ENCODE assay signal across 14 mouse cellular contexts in genomic region chr5:16973206-16973896, GRCm38 (mm10).
DNase-seq lines count a peak whose midpoint lies in the region; ATAC-seq lines count a peak whose summit lies in the region.
"Had no signal": no experiment of that assay in that cellular context is flagged by ENCODE, and none has a peak within 500 bp of the region (broad histone marks: within the 10 kb centered on the region; RNA-seq: fewer than 3 reads in every experiment).

No protein-coding gene starts in this region.

- no peak for ATAC-seq in kidney, embryonic 14.5 days (ENCODE audit: low FRiP score, low TSS enrichment)
- 0 out of 2 replicates have a peak, but pooled peaks have one; percentile 31 for ATAC-seq in monocyte, adult 5-6 weeks (replicated peaks; ENCODE audit: insufficient number of reproducible peaks, low FRiP score, low TSS enrichment, poor library complexity, severe bottlenecking)

- intact Hi-C loops in heart, postnatal 14 days (cut with DNase I), result no loop called here
- intact Hi-C loops in left cerebral cortex, postnatal 14 days (cut with DNase I), result no loop called here

- 69% methylated on average over 1 of the region's 1 CpGs for WGBS in kidney, embryonic 14.5 days

- H3K4me1 ChIP-seq in kidney, embryonic 14.5 days (ENCODE audit: control insufficient read depth, insufficient read depth, low read length), result no peaks in the 10 kb centered on the region

- H3K4me2 ChIP-seq in kidney, embryonic 14.5 days (replicated peaks; ENCODE audit: low read depth, low read length), result no peak overlapping the region

- H3K36me3 ChIP-seq in kidney, embryonic 14.5 days (ENCODE audit: control insufficient read depth, insufficient read depth, low read length), result no peaks in the 10 kb centered on the region

- peak; percentile 9 for DNase-seq in kidney, adult 18-20 months
- peak; percentile 10 for DNase-seq in adipocyte (ENCODE audit: low spot score)
- peak; percentile 7 to 22 for DNase-seq in heart, postnatal 14 days
- no peak for DNase-seq in right cerebral cortex, postnatal 36 days (ENCODE audit: low spot score in 2 of 2)
- no peak for DNase-seq in frontal cortex, postnatal 36 days (ENCODE audit: low spot score in 2 of 2)
- no peak for DNase-seq in left cerebral cortex, postnatal 14 days (ENCODE audit: low spot score in 2 of 2)
- DNase-seq: cerebellum, adult 11-12 months; left cerebral cortex, postnatal 4 days; right cerebral cortex, postnatal 4 days; thymus, postnatal 14 days had no signal

- no peaks in the 10 kb centered on the region for H3K9me3 ChIP-seq in kidney, embryonic 14.5 days (ENCODE audit: control insufficient read depth, low read length)

- no peak overlapping the region for H3K4me3 ChIP-seq in kidney, embryonic 14.5 days (ENCODE audit: low read length)
- H3K4me3 ChIP-seq: erythroblast, embryonic 14.5 days; myocyte had no signal

- H3K27me3 ChIP-seq in kidney, embryonic 14.5 days (ENCODE audit: control insufficient read depth, insufficient read depth, low read length), result no peaks in the 10 kb centered on the region

- H3K9ac ChIP-seq in kidney, embryonic 14.5 days (ENCODE audit: low read depth, low read length), result no peak overlapping the region

- H3K27ac ChIP-seq in kidney, embryonic 14.5 days (ENCODE audit: low read depth, low read length), result no peak overlapping the region

Comparison
In these comparisons a context has a peak if more than half of its experiments do, and no peak if none do; other contexts are left out.
1. DNase-seq: peak in kidney, adult 18-20 months (single experiment), adipocyte (single experiment) and heart, postnatal 14 days (2 of 2); none in right cerebral cortex, postnatal 36 days (0 of 2), frontal cortex, postnatal 36 days (0 of 2) and left cerebral cortex, postnatal 14 days (0 of 2).